Mouse (Mus musculus) right cerebral cortex, postnatal 14 days (tissue): ENCODE measurements around the gene Itgb3bp.

Source experiments
- DNase-seq: peaks from one replicate; pipeline ENCODE4 v3.0.0; 2022

Itgb3bp gene

DNA sequence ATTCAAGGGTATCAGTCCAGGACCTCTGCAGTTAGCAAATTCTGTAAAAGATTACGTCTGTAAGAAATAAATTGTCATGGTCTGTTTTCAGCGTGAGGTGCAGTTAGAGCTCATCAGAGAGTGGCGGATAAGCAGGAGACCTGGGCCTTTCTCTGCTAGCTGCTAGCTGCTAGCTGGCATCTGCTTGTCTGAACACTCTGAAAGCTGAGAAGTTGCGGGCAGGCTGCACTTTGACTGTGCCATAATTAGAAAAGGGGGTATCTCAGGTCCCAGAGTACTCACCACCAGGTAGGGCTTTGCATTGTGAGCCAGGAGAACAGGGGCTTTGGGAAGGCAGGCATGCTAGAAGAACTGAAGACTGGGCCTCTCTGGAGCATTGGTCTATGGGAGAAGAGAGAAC, 2.2 kb upstream of the Itgb3bp start:
- DNase-seq = no peak

DNA sequence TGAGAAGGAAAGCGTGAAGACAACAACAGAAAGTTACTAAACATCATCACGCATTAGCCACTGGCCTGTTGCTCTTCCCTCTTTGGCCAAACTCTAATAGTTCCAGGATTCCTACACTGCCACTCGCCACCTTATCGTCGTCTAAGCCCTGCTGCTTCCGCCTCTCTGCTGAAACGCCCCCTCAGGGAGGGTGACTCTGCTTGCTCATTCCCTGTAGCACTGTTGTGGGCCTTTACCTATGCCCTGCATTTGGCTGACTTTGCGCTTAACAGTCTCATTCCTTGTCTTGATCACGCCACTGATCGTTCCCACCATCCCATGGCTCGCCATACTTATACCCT, 1.6 kb upstream of the Itgb3bp start:
- DNase-seq = no peak

DNA sequence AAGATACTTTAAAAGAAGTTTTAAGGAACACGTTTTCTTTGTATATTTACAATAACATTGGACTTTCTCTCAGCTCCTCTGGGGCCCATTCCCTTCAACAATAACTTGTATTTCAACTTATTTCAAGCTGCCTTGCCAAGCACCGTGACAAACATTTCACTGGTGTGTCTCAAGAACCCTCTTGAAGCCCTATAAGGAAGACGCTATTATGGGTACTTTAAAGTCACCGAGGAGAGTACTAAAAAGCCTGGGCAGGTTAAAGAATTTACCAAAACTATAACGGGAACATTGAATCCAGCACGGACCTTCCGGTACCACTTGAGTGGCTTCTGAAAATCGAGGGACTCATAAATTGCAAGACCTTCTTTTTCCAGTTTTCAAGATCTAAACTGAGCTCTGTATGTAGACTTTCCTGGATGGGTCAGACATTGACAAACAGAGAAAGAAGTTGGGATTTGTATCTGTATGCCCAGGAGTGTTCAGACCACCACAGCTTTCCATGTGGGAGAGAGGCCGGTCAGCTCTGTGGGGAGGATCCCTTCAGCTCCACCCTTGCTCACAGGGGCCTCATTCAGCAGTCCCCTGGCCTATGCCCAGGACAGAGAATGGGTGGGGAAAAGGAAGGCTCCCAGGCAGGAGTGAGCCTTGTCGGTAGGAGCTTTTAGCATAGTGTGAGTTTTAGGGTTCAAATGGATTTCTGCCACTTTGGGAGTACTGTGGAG, 1.1 kb upstream of the Itgb3bp start:
- no peak for DNase-seq

GRCm38 (mm10) chr4:99929149-99929612, 432 bp downstream of the Itgb3bp start, which contains the start of gene Pgm1:
Gene Pgm1 (plus strand): TSS chr4:99929414.
- DNase-seq = peak; percentile 65

DNA sequence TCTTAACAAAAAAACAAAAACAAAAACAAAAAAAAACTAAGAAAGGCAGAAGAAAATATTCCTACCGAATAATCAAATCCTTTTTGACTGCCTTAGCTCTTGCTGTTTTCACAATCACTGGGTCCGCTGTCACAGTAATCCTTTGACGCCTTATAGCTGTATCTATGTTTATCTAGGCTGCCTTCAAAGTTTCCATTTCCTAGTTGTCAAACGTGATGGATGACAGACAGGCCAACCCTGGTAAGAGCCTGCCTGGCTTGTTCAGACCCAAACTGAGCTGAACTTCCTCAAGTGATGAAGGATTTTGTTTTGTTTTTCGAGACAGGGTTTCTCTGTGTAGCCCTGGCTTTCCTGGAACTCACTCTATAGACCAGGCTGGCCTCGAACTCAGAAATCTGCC, 1.1 kb downstream of the Itgb3bp start:
- DNase-seq = no peak

DNA sequence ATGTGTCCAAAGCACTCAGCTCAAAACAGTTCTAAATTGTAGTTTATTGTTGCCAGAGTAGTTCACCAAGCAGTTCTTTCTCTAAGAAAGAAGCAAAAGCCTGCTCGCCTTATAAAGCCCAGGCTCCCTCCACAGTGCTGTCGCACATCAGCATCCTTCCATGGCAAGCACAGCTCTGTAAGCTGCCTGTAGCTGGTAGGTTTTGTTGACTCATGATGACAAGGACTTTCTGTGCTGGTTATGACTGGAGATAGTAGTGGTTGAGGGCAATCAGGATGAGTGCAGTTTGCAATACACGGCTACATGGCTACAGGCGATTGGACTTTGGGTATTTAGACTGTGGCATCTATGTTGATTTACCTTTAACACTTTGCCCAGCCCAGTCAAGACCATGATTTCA, 3.2 kb downstream of the Itgb3bp start:
- no peak for DNase-seq

DNA sequence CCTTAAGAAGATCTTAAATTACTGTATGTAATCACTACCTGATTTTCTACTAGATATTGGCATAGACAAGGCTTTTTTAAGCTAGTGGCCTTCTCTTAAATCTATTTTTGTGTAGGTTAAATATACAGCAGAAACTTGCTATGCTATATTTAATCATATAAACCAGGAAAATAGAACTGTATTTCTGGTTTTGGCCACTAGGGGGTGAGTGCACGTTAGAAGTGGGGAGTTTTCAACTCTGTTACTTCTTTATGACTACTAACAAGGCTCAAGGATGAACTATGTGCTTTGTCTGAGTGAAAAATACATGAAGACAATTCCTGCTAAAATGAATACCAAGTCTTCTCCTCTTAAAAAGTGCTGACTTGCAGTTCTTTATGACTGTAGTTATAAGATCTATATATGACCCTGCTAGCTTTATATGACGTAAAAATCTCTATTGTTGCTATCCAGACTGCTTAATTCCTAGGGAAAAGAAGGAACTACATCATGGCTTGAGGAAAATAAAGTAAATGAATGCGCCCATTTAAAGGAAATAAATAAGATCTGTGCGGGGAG, 15.6 kb downstream of the Itgb3bp start:
- DNase-seq = no peak

- DNase-seq = no peak
Observed at GRCm38 (mm10) chr4:99882405-99882804, 47.2 kb downstream of the Itgb3bp start.

- DNase-seq = no peak
Observed at GRCm38 (mm10) chr4:99881882-99882281, 47.7 kb downstream of the Itgb3bp start.

DNA sequence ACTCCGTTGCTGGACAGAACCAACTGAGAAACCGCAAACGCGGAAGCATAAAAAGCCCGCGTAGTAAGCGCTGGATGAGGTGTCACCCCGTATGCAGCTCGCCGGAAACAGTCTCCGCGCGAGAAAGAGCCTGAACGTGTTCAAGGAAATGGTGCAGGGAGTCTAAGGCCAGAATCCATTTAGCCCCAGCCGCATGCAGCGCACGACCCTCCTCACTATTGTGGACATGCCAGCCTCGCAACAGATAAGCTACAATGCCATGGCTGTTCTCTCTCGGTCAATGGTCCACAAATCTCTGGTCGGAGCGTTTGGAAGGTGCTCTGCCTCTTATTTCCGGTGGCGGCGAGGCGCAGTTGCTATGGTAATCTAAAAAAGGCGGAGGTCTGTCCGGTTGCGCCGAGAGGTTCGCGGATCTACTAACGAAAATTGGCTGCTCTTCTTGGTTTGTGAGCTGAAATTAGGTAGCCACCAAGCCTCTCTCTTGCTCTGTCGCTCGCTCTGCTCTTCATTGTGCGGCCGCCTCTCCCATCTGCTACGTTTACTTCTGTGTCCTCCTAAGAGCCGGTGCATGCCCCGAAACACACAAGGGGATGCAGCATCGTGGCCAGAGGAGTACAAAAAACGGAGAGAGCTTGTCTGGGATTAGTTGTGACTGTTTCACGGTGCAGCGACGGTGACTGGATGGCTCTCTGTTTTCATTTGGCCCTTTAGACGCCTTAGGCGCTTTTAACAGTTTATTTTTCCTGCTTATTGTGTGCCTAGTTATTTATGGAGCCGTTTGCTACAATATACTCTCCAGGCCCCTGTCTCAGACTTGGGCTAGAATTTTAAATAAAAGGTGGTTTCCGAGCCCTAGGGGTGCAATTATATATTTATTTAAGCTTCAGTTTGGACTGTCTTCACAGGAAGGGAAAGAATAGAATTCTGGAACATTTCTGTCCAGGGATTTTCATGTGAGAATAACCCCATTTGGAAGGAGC, 100.2 kb downstream of the Itgb3bp start, which contains the start of gene Efcab7:
Gene Efcab7 (plus strand): TSS at position 105 of the 980 bp plus-strand sequence.
- DNase-seq = peak; percentile 85

DNA sequence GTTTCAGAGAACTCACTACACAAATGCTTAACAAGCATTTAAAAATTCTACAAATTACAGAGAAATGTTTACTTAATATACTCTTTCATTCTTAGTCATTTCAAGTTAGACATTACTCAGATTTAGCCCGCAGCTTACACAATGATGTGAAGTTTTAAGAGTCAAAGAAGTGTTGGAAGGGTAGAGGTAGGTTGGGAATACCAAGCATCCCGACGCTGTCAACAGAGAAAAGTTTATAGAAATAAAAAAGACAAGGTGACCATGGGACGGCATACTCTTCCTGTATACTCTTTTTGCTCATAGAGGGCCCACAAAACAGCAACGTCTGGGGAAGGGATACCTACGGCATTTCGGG, 100.9 kb downstream of the Itgb3bp start:
- DNase-seq = no peak

- DNase-seq = no peak
Observed at GRCm38 (mm10) chr4:99828337-99828736, 101.3 kb downstream of the Itgb3bp start.

DNA sequence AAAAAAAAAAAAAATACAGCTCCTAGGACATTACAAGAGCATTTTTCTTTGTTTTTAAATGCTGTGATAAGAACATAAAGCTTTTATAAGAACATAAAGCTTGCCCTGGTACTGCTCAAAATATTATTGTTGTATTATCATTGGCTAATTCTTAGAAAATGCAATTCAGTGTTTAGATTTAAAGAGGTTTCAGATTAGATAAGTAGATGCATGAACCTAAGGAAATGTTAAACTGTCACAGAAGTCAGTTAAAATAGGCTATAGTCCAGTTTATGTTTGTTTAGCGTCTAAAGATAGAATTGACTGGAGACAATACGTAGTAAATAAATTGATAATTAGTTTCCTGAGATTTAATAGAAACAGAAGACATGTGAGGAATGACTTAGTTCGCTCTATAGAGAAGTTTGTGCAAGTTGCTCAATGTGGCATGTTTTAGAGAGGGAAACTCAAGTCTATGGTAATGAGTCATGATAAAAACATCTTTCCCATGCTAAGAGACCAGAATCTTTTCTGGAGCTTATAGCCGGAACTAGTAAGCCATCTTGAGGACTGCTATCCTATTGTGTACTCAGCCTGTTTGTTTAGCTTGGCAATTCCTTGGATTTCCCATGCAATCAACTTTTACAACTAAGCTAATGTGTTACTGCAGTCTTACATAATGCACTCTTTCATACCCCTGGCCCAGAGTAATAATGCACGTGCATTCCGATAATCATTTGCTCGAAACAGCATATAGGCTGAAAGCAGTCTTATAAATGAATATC, 112.7 kb downstream of the Itgb3bp start:
- DNase-seq = no peak

GRCm38 (mm10) chr4:99792365-99792764, 137.2 kb downstream of the Itgb3bp start:
- no peak for DNase-seq

DNA sequence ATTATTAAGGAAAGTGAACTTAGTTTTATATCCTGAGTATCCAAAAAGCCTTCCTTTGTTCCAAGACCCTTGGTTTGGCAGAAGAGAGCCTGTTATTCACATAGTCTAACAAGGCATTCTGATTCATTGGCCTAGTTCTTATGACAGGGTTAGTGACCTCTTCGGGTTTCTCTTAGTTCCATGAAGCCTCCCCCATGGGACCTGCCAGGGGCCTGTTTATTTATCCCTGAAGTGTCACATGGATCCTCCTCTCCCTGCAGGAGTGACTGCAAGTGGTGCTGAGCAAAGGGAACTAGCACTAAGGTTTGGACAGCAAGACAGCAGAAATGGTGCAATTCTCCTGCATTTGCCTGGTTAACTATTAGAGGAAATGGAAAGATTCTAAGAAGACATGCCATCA, 156.6 kb downstream of the Itgb3bp start:
- DNase-seq = no peak

GRCm38 (mm10) chr4:99770555-99770954, 159.1 kb downstream of the Itgb3bp start:
- no peak for DNase-seq

GRCm38 (mm10) chr4:99766753-99767152, 162.9 kb downstream of the Itgb3bp start:
- no peak for DNase-seq

GRCm38 (mm10) chr4:99766303-99766702, 163.3 kb downstream of the Itgb3bp start:
- no peak for DNase-seq

GRCm38 (mm10) chr4:99752426-99752825, 177.2 kb downstream of the Itgb3bp start:
- DNase-seq = no peak

- peak; percentile 8 for DNase-seq
Observed at GRCm38 (mm10) chr4:99739836-99740235, 189.8 kb downstream of the Itgb3bp start.

- no peak for DNase-seq
Observed at GRCm38 (mm10) chr4:99725914-99726451, 203.6 kb downstream of the Itgb3bp start.

DNA sequence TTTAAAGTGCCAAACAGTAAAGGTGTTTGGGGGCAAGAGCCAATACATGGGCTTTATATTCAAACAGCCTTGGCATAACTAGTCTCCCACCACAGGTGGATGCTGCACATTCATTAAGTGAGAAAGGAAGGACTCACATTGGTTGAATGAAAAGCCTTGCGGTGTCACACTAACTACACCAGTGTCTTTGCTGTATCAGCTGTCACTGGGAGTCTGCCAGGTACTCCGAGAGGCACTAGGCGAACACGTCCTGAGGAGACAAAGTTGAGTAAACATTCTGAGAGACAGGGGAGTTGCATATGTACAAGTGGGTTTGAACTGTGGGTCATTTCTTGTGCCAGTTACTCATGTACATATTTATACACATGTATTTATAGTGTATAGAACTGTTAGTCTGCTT, 205.3 kb downstream of the Itgb3bp start:
- no peak for DNase-seq

GRCm38 (mm10) chr4:99717905-99718304, 211.7 kb downstream of the Itgb3bp start:
- no peak for DNase-seq
